Mouse (Mus musculus) left cerebral cortex, postnatal 10 days (tissue): ENCODE data around the gene Pacsin2. TPM values are rescaled to one million over a fixed set of nuclear protein-coding genes. Genes with fewer than 3 reads are reported as not detected.
"Not testable (repeated sequence)": the region's sequence is repeated elsewhere in the genome, so short reads cannot be mapped to it uniquely, and the experiment has no call there.

Experiments
- DNase-seq, 2 experiments: peaks; one replicate each; pipeline ENCODE4 v3.0.0; 2021 to 2022; ENCODE audit warnings: low spot score in 2 of 2, mixed read lengths in 1 of 2; ENCODE audit errors: extremely low spot score in 1 of 2
- intact Hi-C: fragments of 180-260 bp; cut with DNase I; formaldehyde crosslinking; loops from one replicate; pipeline ENCODE4 v1.15.1; 2025
- total RNA-seq, 2 experiments: library from RNA; stranded (reverse); gene quantifications; 2 replicates each; pipeline ENCODE4 v1.2.3; 2021

The Pacsin2 gene
- total RNA-seq = 10 to 100 TPM; 47.5 to 48.6 TPM

DNA sequence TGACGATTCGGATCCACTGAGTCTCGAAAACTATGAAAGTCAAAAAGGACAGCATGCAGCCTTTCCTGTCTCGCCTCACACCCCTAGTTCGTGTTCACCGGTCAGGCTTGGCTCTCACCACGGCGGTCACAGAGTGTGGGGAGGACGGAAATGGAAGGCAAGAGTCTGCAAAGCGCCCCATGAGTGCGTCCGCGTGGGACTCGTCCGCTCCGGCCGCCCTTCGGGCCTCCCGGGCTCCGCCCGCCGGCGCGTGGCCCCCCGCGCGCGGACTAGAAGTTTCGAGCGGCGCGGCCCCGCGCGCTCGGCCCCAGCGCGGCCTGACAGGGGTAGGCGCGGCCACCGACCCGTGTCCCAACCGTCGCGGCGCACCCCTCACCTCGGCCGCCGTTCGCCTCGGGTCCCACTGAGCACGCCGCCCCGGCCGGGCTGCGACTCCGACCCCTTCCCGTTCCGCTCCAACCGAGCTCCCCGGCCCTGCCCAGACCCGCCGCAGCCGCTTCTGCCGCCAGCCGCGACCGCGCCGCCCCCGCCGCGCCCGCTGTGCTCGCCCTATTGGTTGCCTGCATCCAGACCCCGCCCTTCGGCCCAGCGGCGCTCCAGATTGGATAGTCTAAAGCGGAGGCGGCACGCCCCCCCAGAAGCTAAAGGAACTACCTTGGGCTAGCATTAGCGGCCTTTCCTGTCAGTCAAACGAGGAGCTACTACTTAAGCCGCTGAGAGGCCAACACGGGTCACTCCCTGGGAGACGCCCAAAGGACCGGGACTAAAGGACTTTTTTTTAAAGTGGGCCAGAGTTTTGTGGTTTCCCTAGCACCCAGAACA, at the start of gene Pacsin2:
Pacsin2 (minus strand) TSS at position 524 of the 822 bp plus-strand sequence.
- DNase-seq = peak; percentile 94 to 99
- intact Hi-C loops = no loop called here

GRCm38 (mm10) chr15:83512489-83513281, 48.3 kb upstream of the Pacsin2 start:
- intact Hi-C loops = loop anchor here (10.0 kb wide), 1 partner anchor 298 kb away; no protein-coding TSS in a partner anchor
- DNase-seq = no peak

DNA sequence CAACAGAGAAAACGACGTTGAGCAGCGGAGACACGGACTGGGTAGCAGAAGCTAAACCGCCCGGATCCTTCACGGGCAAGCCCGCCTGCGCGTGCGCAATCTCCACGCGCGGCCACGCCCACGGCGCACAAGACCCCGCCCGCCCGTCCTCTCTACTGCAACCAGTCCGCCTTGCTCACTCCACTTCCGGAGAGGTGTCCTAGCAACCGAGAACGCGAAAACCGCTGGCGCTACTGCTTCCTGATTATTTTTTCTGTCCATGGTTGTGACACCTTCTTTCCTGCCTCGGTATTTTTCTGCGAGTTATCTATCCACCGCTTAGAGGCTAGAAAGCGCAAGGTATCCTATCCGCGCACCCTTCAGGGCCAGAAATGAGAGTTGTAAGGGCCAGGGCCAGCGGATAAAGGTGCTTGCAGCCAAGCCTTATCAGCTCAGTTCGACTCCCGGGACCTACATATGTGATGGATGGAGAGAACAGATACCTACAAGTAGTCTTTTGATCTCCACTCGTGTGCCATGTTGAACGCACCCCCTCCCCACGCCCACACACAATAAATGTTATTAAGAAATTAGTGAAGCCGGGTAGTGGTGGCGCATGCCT, 46.5 kb upstream of the Pacsin2 start, which contains the start of gene Ttll1:
Ttll1 (minus strand) TSS at position 89 of the 601 bp plus-strand sequence.
- intact Hi-C loops = loop anchor here (10.0 kb wide), 1 partner anchor 296 kb away; no protein-coding TSS in a partner anchor

DNA sequence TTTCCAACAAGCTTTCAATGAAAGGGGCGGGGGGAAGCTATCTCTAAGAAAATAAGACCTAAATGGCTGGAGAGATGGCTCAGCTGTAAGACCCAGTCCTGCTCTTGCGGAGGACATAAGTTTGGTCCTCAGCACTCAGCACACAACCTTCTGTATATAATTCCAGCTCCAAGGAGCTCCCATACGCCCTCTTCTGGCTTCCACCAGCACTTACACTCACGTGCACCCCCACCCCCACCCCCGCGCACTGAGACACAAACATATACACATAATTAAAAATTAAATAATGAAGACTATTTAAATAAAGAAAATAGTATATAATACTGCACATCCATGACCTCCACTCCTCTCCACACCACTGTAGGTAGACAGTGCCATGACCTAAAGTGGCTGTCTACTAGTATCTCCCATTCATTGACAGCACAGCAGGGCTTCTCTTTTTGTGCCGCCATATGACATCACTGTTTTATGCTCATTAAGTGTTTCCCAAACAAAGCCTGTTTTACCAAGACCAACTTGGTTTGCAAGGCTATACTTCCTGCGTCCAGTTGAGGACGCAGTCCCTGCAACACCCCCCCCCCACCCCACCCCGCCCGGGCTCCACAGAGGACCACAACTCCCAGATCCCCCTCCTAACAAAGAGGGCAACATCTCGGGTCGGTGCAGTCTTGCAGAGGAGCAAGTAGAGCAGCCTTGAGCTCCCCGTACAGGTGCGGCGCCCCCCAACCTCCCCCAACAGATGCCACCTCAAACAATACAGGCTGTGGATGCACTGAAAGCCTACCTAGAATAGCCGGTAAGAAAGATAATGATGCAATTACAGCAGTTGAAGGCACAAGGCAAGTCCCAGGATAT, 45.8 kb upstream of the Pacsin2 start:
- intact Hi-C loops = loop anchor here (10.0 kb wide), 1 partner anchor 295 kb away; no protein-coding TSS in a partner anchor
- no peak for DNase-seq

More for the DNA sequence above, 46.5 kb upstream of the Pacsin2 start, which contains the start of gene Ttll1:
- peak; percentile 92 to 95 for DNase-seq

- intact Hi-C loops, DNase-seq: not testable (repeated sequence)
Observed at GRCm38 (mm10) chr15:83501483-83501882, 37.1 kb upstream of the Pacsin2 start.

- intact Hi-C loops = no loop called here
- DNase-seq = no peak
Observed at GRCm38 (mm10) chr15:83500352-83500751, 35.9 kb upstream of the Pacsin2 start.

GRCm38 (mm10) chr15:83499211-83499755, 34.9 kb upstream of the Pacsin2 start:
- DNase-seq = no peak
- intact Hi-C loops = no loop called here

- intact Hi-C loops = no loop called here
- no peak for DNase-seq
Observed at GRCm38 (mm10) chr15:83497299-83497698, 32.9 kb upstream of the Pacsin2 start.

DNA sequence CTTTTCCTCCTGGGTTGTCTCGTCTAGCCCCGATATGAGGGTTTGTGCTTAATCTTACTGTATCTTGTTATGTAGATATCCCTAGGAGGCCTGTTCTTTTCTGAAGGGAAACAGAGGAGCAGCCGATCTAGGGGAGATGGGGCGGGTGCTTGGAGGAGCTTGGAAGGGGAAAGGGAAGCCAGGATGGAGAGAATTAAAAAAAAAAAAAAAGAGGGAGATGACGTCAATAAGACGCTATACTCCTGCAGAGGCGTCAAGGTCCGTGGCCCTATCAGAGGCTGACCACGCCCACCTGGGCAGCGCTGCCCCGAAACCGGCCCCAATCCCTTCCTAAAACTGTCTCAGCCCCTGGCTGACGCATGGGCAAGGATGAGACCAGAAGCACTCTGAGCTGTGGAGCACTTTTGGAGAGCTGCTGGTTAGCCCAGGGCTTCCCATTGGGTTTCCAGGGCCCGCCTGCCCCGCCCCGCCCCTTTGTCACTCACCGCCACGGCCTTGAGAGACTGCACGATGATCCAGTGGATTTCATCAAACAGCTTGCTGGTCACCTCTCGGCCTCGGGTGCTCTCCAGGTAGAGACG, 31.5 kb upstream of the Pacsin2 start:
- intact Hi-C loops = no loop called here
- no peak for DNase-seq

DNA sequence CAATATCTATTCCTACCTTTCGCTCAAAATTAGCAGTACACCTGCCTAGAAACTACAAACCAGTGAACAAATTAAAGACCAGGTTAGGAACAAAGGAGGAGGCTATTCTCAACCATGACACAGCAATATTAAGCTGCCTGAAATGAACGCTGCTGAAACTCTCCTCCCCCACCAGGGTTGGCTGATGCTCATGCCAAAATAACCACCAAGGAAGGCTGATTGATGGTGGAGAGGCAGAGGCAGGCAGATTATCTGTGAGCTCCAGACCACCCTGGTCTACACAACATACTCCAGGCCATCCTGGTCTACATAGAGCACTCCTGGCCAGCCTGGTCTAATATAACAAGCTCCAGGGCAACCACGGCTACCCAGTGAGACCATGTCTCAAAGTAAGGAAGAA, 30.8 kb upstream of the Pacsin2 start:
- no peak for DNase-seq
- intact Hi-C loops = no loop called here

- DNase-seq = no peak
- intact Hi-C loops = no loop called here
Observed at GRCm38 (mm10) chr15:83494572-83494920, 30.1 kb upstream of the Pacsin2 start.

DNA sequence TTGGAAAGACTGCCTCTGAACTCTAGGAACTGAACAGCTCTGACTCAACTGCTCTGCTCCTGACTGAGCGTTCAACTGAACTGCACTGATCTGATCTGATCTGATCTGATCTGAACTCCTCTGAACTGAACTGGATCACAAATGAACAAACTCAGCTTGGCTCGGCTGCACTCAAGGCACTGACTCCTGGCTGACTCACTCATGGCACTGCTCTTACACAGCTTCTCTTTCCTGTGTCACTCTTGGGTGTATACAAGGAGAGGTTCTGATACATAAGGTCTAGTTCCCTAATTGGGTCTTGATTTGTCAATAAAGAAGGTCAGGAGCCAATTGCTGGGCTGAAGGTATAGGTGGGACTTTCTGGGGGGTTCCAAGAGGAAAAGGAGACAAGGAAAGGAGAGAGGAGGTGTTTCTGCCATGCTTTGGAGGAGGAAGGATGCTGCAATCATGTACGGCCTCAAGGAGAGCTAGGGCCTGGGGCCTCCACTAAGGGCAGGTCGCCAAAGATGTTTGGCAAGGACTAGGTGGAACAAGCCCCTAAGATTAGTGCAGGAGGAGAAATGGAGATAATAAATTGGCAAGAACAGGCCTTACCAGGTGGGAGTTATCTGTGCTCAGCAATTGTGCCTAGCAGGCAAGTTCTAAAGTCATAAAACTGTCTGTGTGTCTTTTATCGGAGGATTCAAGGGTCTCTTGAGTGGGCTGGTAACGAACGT, 29.6 kb upstream of the Pacsin2 start:
- intact Hi-C loops = no loop called here
- DNase-seq = no peak

GRCm38 (mm10) chr15:83491891-83492290, 27.5 kb upstream of the Pacsin2 start:
- intact Hi-C loops = no loop called here
- no peak for DNase-seq

DNA sequence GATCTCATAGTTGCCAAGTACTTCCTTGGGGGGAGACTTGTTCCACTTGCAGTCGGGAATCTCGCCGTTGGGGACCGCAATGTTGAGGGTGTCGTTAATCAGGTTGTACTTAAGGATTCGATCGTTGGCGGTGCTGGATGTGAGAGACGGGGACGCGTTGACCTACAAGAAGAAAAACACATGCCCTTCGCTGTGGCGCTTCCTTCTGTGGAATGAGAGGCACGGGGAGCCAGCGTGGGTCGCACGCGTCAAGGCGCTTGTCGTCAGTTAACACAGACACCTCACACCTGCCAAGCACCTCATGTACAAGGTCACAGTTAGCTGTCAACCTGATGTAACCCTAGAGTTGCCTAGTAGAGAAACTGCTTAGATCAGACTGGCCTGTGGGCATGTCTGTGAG, 25.1 kb upstream of the Pacsin2 start:
- DNase-seq = no peak
- intact Hi-C loops = no loop called here

DNA sequence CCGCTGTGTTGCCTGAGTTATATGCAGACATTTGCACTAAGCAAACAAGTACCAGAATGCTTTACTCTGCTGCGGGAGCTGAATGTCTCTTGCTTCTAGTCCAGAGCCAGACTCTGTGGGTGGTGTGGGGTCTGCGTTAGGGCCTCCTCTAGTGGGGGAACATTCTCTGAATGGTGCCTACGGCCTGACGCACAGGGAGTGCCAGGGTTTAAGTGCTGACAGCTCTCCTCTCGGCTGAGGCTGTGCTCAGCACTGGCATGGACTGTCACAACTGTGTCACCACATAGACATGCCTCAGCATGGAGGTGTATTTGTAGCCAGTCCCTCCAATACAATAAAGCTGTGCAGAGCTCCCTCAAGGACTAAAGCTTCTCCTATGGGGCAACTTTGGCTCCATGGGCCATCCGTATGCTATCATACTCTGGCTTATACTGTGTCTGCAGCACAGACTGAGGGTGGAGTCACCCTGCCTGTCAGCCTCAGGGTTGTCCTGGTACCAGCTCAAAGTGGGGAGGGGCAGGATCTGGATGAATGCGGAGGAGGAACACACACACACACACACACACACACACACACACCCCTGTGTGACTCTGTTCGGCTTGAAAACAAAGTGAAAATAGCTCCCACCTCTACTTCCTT, 23.2 kb upstream of the Pacsin2 start:
- intact Hi-C loops = no loop called here
- DNase-seq = peak in 1 of 2 experiments; percentile 54

GRCm38 (mm10) chr15:83484311-83484710, 19.9 kb upstream of the Pacsin2 start:
- intact Hi-C loops = no loop called here
- no peak for DNase-seq

DNA sequence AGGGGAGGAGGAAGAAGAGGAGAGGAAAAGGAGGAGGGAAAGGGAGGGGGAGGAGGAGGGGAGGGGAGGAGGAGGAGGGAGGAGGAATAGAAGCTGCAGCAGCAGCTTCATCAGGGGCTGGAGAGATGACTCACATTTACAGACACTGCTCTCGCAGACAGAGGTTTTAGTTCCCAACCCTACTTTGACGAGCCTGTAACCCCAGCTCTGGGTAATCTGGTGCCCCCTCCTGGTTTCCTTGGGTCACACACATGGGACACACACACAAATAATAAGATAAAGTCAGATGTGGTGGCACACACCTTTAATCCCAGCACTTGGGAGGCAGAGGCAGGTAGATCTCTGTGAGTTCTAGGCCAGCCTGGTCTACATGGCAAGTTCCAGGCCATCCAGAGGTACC, 19.1 kb upstream of the Pacsin2 start:
- intact Hi-C loops = no loop called here
- no peak for DNase-seq
